Mouse (Mus musculus) intestine, embryonic 15.5 days (tissue): ENCODE measurements around the gene Ryr1. TPM values are rescaled to one million over a fixed set of nuclear protein-coding genes. Genes with fewer than 3 reads are reported as not detected.

Experiments used
- ATAC-seq: fragments of 200-750 bp; cut with Nextera tagmentation; 2 replicates; pipeline ENCODE4 v1.8.0; 2017; ENCODE audit warnings: moderate TSS enrichment, moderate library complexity
- H3K27ac ChIP-seq: fragments of 300-500 bp; sonication (generic); 2 replicates; pipeline ENCODE4 v1.5.1; 2015; ENCODE audit warnings: mild to moderate bottlenecking, inconsistent platforms
- H3K27me3 ChIP-seq: fragments of 300-500 bp; sonication (generic); replicated peaks from 2 replicates; pipeline ENCODE4 v1.6.1; 2015; ENCODE audit warnings: inconsistent platforms
- H3K36me3 ChIP-seq: fragments of 300-500 bp; sonication (generic); 2 replicates; pipeline ENCODE4 v1.6.1; 2015; ENCODE audit warnings: inconsistent platforms
- H3K4me1 ChIP-seq: fragments of 300-500 bp; sonication (generic); replicated peaks from 2 replicates; pipeline ENCODE4 v1.6.1; 2015; ENCODE audit warnings: inconsistent platforms
- H3K4me2 ChIP-seq: fragments of 300-500 bp; sonication (generic); replicated peaks from 2 replicates; pipeline ENCODE4 v1.6.1; 2015; ENCODE audit warnings: mild to moderate bottlenecking, inconsistent platforms
- H3K4me3 ChIP-seq: fragments of 300-500 bp; sonication (generic); replicated peaks from 2 replicates; pipeline ENCODE4 v1.5.1; 2015; ENCODE audit warnings: inconsistent platforms
- H3K9ac ChIP-seq: fragments of 300-500 bp; sonication (generic); 2 replicates; pipeline ENCODE4 v1.6.1; 2015; ENCODE audit warnings: inconsistent platforms
- H3K9me3 ChIP-seq: fragments of 300-500 bp; sonication (generic); 2 replicates; pipeline ENCODE4 v1.6.1; 2016; ENCODE audit warnings: inconsistent platforms
- WGBS: fragments of 180-500 bp; shearing (Covaris S2); methylation state at CpG from one replicate; pipeline ENCODE4 v1.1.7; 2015; 5-methylcytosine and 5-hydroxymethylcytosine counted together
- polyA plus RNA-seq: library from polyadenylated mRNA; unstranded; fragments of >200 nt; fragmentation: Nextera tagmentation; extraction: Ambion mirVana; gene quantifications from 2 replicates; pipeline ENCODE4 v1.2.1, GENCODE M21; 2015

Ryr1 gene
- polyA plus RNA-seq, 1 experiment from 2014 or later, result 0.67 TPM

GRCm38 (mm10) chr7:29101286-29102017, 23.5 kb downstream of the Ryr1 start:
- H3K36me3 ChIP-seq, result no peaks in the 10 kb centered on the region
- ATAC-seq, result peak; percentile 80
- H3K4me2 ChIP-seq, result no peak overlapping the region
- WGBS, result 79% methylated on average over 12 of the region's 12 CpGs
- no peaks in the 10 kb centered on the region for H3K4me1 ChIP-seq
- 0 out of 2 replicates have a peak overlapping the region, but pooled peaks have one; percentile 7 for H3K27ac ChIP-seq
- no peak overlapping the region for H3K9ac ChIP-seq
- no peaks in the 10 kb centered on the region for H3K9me3 ChIP-seq
- no peak overlapping the region for H3K4me3 ChIP-seq
- no peaks in the 10 kb centered on the region for H3K27me3 ChIP-seq

- H3K9ac ChIP-seq, result no peak overlapping the region
- H3K36me3 ChIP-seq, result no peaks in the 10 kb centered on the region
- no peaks in the 10 kb centered on the region for H3K4me1 ChIP-seq
- no peak overlapping the region for H3K27ac ChIP-seq
- H3K4me3 ChIP-seq, result no peak overlapping the region
- no peaks in the 10 kb centered on the region for H3K9me3 ChIP-seq
- no peak for ATAC-seq
- H3K4me2 ChIP-seq, result no peak overlapping the region
- WGBS, result 86% methylated on average over 16 of the region's 16 CpGs
- H3K27me3 ChIP-seq, result no peaks in the 10 kb centered on the region
Measured at GRCm38 (mm10) chr7:29097131-29097530, 27.8 kb downstream of the Ryr1 start.

- H3K4me2 ChIP-seq, result no peak overlapping the region
- no peak for ATAC-seq
- 81% methylated on average over 6 of the region's 6 CpGs for WGBS
- H3K4me1 ChIP-seq, result no peaks in the 10 kb centered on the region
- H3K27ac ChIP-seq, result no peak overlapping the region
- H3K4me3 ChIP-seq, result no peak overlapping the region
- no peaks in the 10 kb centered on the region for H3K27me3 ChIP-seq
- H3K9ac ChIP-seq, result no peak overlapping the region
- no peaks in the 10 kb centered on the region for H3K36me3 ChIP-seq
- no peaks in the 10 kb centered on the region for H3K9me3 ChIP-seq
Measured at GRCm38 (mm10) chr7:29088817-29089216, 36.2 kb downstream of the Ryr1 start.

- Histone ChIP-seq H3K4me1 (no peaks in the 10 kb centered on the region), H3K27ac (no peak overlapping the region), H3K36me3 (no peaks in the 10 kb centered on the region), H3K9ac (no peak overlapping the region), H3K27me3 (no peaks in the 10 kb centered on the region), H3K4me2 (no peak overlapping the region), H3K4me3 (no peak overlapping the region), H3K9me3 (no peaks in the 10 kb centered on the region)
- 93% methylated on average over 10 of the region's 10 CpGs for WGBS
- ATAC-seq, result no peak
Measured at GRCm38 (mm10) chr7:29086902-29087301, 38.1 kb downstream of the Ryr1 start.

- WGBS, result 86% methylated on average over 30 of the region's 30 CpGs
- Histone ChIP-seq H3K4me3 (no peak overlapping the region), H3K36me3 (no peaks in the 10 kb centered on the region), H3K9me3 (no peaks in the 10 kb centered on the region), H3K27ac (no peak overlapping the region), H3K27me3 (no peaks in the 10 kb centered on the region), H3K9ac (no peak overlapping the region), H3K4me2 (no peak overlapping the region), H3K4me1 (no peaks in the 10 kb centered on the region)
- no peak for ATAC-seq
Measured at GRCm38 (mm10) chr7:29085981-29086380, 39.0 kb downstream of the Ryr1 start.

GRCm38 (mm10) chr7:29084411-29084810, 40.6 kb downstream of the Ryr1 start:
- Histone ChIP-seq H3K4me3 (no peak overlapping the region), H3K4me2 (no peak overlapping the region), H3K36me3 (no peaks in the 10 kb centered on the region), H3K9me3 (no peaks in the 10 kb centered on the region), H3K27ac (no peak overlapping the region), H3K27me3 (no peaks in the 10 kb centered on the region), H3K9ac (no peak overlapping the region), H3K4me1 (no peaks in the 10 kb centered on the region)
- 81% methylated on average over 3 of the region's 3 CpGs for WGBS
- ATAC-seq, result no peak

GRCm38 (mm10) chr7:29079419-29079950, 45.5 kb downstream of the Ryr1 start:
- H3K4me2 ChIP-seq, result no peak overlapping the region
- H3K36me3 ChIP-seq, result no peaks in the 10 kb centered on the region
- ATAC-seq, result no peak; the same call in 1 of the 2 replicates
- no peaks in the 10 kb centered on the region for H3K4me1 ChIP-seq
- H3K9me3 ChIP-seq, result no peaks in the 10 kb centered on the region
- 66% methylated on average over 12 of the region's 12 CpGs for WGBS
- H3K27me3 ChIP-seq, result no peaks in the 10 kb centered on the region
- H3K9ac ChIP-seq, result no peak overlapping the region
- no peak overlapping the region for H3K27ac ChIP-seq
- no peak overlapping the region for H3K4me3 ChIP-seq

- Histone ChIP-seq H3K9me3 (no peaks in the 10 kb centered on the region), H3K9ac (no peak overlapping the region), H3K36me3 (no peaks in the 10 kb centered on the region), H3K4me1 (no peaks in the 10 kb centered on the region), H3K4me3 (no peak overlapping the region), H3K4me2 (no peak overlapping the region), H3K27ac (no peak overlapping the region), H3K27me3 (peaks cover 6% of the 10 kb centered on the region; the same call in 1 of the 2 replicates)
- WGBS, result 77% methylated on average over 9 of the region's 9 CpGs
- ATAC-seq, result no peak
Measured at GRCm38 (mm10) chr7:29076977-29077376, 48.0 kb downstream of the Ryr1 start.

- 60% methylated on average over 6 of the region's 6 CpGs for WGBS
- Histone ChIP-seq H3K36me3 (no peaks in the 10 kb centered on the region), H3K9me3 (no peaks in the 10 kb centered on the region), H3K4me3 (no peak overlapping the region), H3K27ac (no peak overlapping the region), H3K4me1 (peaks cover 6% of the 10 kb centered on the region), H3K9ac (no peak overlapping the region), H3K27me3 (peaks cover 14% of the 10 kb centered on the region), H3K4me2 (no peak overlapping the region)
- no peak for ATAC-seq
Measured at GRCm38 (mm10) chr7:29075208-29075607, 49.8 kb downstream of the Ryr1 start.

- H3K27me3 ChIP-seq, result peaks cover 14% of the 10 kb centered on the region
- no peak overlapping the region for H3K4me3 ChIP-seq
- H3K4me1 ChIP-seq, result peaks cover 10% of the 10 kb centered on the region
- no peak overlapping the region for H3K9ac ChIP-seq
- 49% methylated on average over 11 of the region's 11 CpGs for WGBS
- no peak overlapping the region for H3K27ac ChIP-seq
- H3K9me3 ChIP-seq, result no peaks in the 10 kb centered on the region
- H3K36me3 ChIP-seq, result no peaks in the 10 kb centered on the region
- H3K4me2 ChIP-seq, result no peak overlapping the region
- ATAC-seq, result no peak
Measured at GRCm38 (mm10) chr7:29072689-29073088, 52.3 kb downstream of the Ryr1 start.

GRCm38 (mm10) chr7:29071169-29071891, 53.6 kb downstream of the Ryr1 start:
- Histone ChIP-seq H3K4me2 (peak overlapping the region; percentile 59), H3K9ac (no peak overlapping the region), H3K36me3 (no peaks in the 10 kb centered on the region), H3K9me3 (no peaks in the 10 kb centered on the region), H3K4me3 (peak overlapping the region; percentile 29), H3K27me3 (peaks cover 14% of the 10 kb centered on the region), H3K4me1 (peaks cover 12% of the 10 kb centered on the region), H3K27ac (no peak overlapping the region)
- WGBS, result 10% methylated on average over 42 of the region's 42 CpGs
- ATAC-seq, result peak; percentile 41

GRCm38 (mm10) chr7:29070364-29071168, 54.4 kb downstream of the Ryr1 start:
- Histone ChIP-seq H3K36me3 (no peaks in the 10 kb centered on the region), H3K4me2 (no peak overlapping the region), H3K4me1 (peaks cover 12% of the 10 kb centered on the region), H3K9ac (no peak overlapping the region), H3K4me3 (no peak overlapping the region), H3K27me3 (peaks cover 14% of the 10 kb centered on the region), H3K27ac (no peak overlapping the region), H3K9me3 (no peaks in the 10 kb centered on the region)
- ATAC-seq, result no peak
- WGBS, result 81% methylated on average over 12 of the region's 12 CpGs
